Mouse (Mus musculus) liver, embryonic 14 days (tissue): ENCODE data around the gene Myh10. TPM values are rescaled to one million over a fixed set of nuclear protein-coding genes. Genes with fewer than 3 reads are reported as not detected.

ENCODE experiments used
- polyA plus RNA-seq: library from polyadenylated mRNA; depleted of rRNA; stranded (reverse); fragments of >200 nt; gene quantifications from 2 replicates; pipeline ENCODE4 v1.2.3, GENCODE M21; 2012; rRNA removed

The Myh10 gene
- 26.7 and 28.7 TPM in 2 replicates for polyA plus RNA-seq

GRCm38 (mm10) chr11:68691321-68692009 is at the start of gene Myh10:
Myh10 (plus strand) TSS chr11:68691559.

Other genes with a start within 250 kb of the Myh10 start
- 0.98 and 1.6 TPM in 2 replicates for gene Pik3r6, start 188.5 kb upstream of the Myh10 start, polyA plus RNA-seq
- 0.05 TPM in 2 replicates for gene Mfsd6l, start 135.4 kb upstream of the Myh10 start, polyA plus RNA-seq
- not detected in 2 replicates for gene Ccdc42, start 104.5 kb upstream of the Myh10 start, polyA plus RNA-seq
- gene Ndel1, start 180.3 kb downstream of the Myh10 start, polyA plus RNA-seq: 21.0 and 23.7 TPM in 2 replicates
- 0.06 and 0.11 TPM in 2 replicates for gene Rnf222, start 197.0 kb downstream of the Myh10 start, polyA plus RNA-seq
- 1,921 and 1,984 TPM in 2 replicates for gene Rpl26, start 210.0 kb downstream of the Myh10 start, polyA plus RNA-seq
- gene Odf4, start 235.5 kb downstream of the Myh10 start, polyA plus RNA-seq: not detected in 2 replicates